Mouse (Mus musculus) forebrain, embryonic 13.5 days (tissue): ENCODE results near the gene Usp49. TPM values are rescaled to one million over a fixed set of nuclear protein-coding genes. Genes with fewer than 3 reads are reported as not detected.

Source experiments
- ATAC-seq: fragments of 200-750 bp; cut with Nextera tagmentation; 2 replicates; pipeline ENCODE4 v1.8.0; 2017
- H3K27ac ChIP-seq: fragments of 300-500 bp; sonication (generic); 2 replicates; pipeline ENCODE4 v1.5.1; 2015; ENCODE audit warnings: inconsistent platforms, mild to moderate bottlenecking, moderate library complexity
- H3K27me3 ChIP-seq: fragments of 300-500 bp; sonication (generic); 2 replicates; pipeline ENCODE4 v1.6.1; 2015; ENCODE audit warnings: mild to moderate bottlenecking, inconsistent platforms
- H3K36me3 ChIP-seq: fragments of 300-500 bp; sonication (generic); 2 replicates; pipeline ENCODE4 v1.6.1; 2015; ENCODE audit warnings: mild to moderate bottlenecking, inconsistent platforms; ENCODE audit not compliant: poor library complexity, severe bottlenecking
- H3K4me1 ChIP-seq: fragments of 300-500 bp; sonication (generic); 2 replicates; pipeline ENCODE4 v1.6.1; 2015; ENCODE audit warnings: inconsistent platforms
- H3K4me2 ChIP-seq: fragments of 300-500 bp; sonication (generic); 2 replicates; pipeline ENCODE4 v1.6.1; 2015; ENCODE audit warnings: inconsistent platforms, mild to moderate bottlenecking, moderate library complexity
- H3K4me3 ChIP-seq: fragments of 300-500 bp; sonication (generic); 2 replicates; pipeline ENCODE4 v1.5.1; 2015; ENCODE audit warnings: mild to moderate bottlenecking, inconsistent platforms
- H3K9ac ChIP-seq: fragments of 300-500 bp; sonication (generic); 2 replicates; pipeline ENCODE4 v1.6.1; 2015; ENCODE audit warnings: mild to moderate bottlenecking, inconsistent platforms
- H3K9me3 ChIP-seq: fragments of 300-500 bp; sonication (generic); replicated peaks from 2 replicates; pipeline ENCODE4 v1.6.1; 2016; ENCODE audit warnings: inconsistent platforms
- WGBS: fragments of 180-500 bp; shearing (Covaris S2); methylation state at CpG from one replicate; pipeline ENCODE4 v1.1.7; 2015; 5-methylcytosine and 5-hydroxymethylcytosine counted together
- polyA plus RNA-seq: library from polyadenylated mRNA; unstranded; fragments of >200 nt; fragmentation: Nextera tagmentation; extraction: Ambion mirVana; gene quantifications from 2 replicates; pipeline ENCODE4 v1.2.1, GENCODE M21; 2015

The Usp49 gene
- polyA plus RNA-seq, 1 experiment from 2014 or later: 11.2 TPM

DNA sequence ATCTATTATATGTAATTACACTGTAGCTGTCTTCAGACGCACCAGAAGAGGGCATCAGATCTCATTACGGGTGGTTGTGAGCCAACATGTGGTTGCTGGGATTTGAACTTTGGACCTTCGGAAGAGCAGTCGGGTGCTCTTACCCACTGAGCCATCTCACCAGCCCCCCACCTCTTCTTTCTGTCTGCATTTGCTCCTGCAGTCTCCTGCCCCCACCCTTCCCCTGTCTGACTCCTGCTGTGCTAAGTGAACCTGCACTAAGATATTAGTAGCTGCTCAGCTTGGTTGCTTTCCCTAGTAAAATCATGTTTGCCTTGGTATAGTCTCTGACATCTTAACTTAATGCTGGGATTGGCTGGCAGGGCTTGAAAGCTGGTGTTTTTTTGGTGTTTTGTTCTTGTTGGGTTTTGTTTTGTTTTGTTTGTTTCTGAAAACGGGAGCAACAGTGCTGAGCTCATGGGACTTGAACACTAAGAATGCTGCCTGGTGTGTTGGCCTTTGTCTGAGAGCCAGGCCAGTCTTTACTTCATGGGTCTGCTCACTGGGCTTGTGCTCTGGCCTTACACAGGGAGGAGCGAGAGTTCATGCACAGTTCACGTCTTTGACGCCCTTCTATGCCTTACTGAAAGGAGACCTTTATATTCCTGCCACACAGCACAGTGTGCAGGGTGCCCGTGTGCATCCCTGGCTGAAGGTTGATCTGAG, 32.7 kb downstream of the Usp49 start:
- ATAC-seq: peak; percentile 33; the same call in 1 of the 2 replicates

DNA sequence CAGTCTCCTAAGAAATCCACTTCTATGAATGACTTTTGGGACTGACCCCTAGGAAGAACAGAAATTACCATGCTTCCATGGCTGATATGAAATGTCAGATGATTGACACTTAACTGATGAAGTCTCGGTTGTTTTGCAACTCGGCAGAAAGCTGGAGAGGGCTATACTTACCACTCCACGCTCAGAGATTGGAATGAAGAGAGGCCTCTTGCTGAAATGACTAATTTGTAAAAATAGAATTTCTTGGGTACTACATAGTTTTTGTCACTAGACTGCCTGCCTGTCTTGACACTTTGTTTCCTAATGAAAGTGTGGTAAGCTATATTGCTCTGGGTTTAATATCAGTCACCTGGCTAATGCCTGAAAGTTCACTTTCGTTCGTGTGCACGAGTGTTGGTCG, 34.0 kb downstream of the Usp49 start:
- H3K27ac ChIP-seq: no peak overlapping the region
- H3K4me1 ChIP-seq: peaks cover 15% of the 10 kb centered on the region; the same call in 1 of the 2 replicates
- 88% methylated on average over 7 of the region's 7 CpGs for WGBS

More for the DNA sequence above, 32.7 kb downstream of the Usp49 start:
- no peaks in the 10 kb centered on the region for H3K36me3 ChIP-seq
- no peaks in the 10 kb centered on the region for H3K27me3 ChIP-seq
- no peak overlapping the region for H3K4me2 ChIP-seq
- H3K4me3 ChIP-seq: no peak overlapping the region
- 16% methylated on average over 9 of the region's 9 CpGs for WGBS
- no peak overlapping the region for H3K27ac ChIP-seq
- H3K9me3 ChIP-seq: no peaks in the 10 kb centered on the region
- peaks cover 9% of the 10 kb centered on the region; the same call in 1 of the 2 replicates for H3K4me1 ChIP-seq
- no peak overlapping the region for H3K9ac ChIP-seq

DNA sequence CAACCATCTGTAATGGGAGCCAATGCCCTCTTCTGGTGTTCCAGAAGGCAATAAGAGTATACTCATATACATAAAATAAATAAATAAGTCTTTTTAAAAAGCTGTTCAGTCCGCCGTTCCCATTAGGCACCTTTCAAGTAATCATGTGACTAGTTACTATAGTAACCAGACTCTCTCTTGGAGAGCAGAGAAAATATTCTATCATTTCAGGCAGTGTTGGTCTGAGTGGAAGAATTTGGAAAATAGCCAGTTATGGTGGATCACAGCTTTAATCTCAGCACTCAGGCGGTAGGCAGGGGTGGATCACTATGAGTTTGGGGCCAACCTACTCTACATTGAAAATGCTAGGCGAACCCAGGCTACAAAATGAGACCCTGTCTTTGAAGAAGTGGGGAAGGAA, 38.7 kb downstream of the Usp49 start:
- Histone ChIP-seq H3K4me1 (peaks cover 18% of the 10 kb centered on the region), H3K9ac (no peak overlapping the region), H3K27me3 (peaks cover 27% of the 10 kb centered on the region), H3K4me3 (no peak overlapping the region), H3K9me3 (no peaks in the 10 kb centered on the region), H3K27ac (no peak overlapping the region), H3K4me2 (no peak overlapping the region), H3K36me3 (peaks cover 13% of the 10 kb centered on the region)
- 49% methylated on average over 4 of the region's 4 CpGs for WGBS
- ATAC-seq: peak; percentile 69

More for the DNA sequence above, 34.0 kb downstream of the Usp49 start:
- Histone ChIP-seq H3K36me3 (no peaks in the 10 kb centered on the region), H3K4me2 (no peak overlapping the region), H3K9me3 (no peaks in the 10 kb centered on the region), H3K9ac (no peak overlapping the region), H3K4me3 (no peak overlapping the region), H3K27me3 (no peaks in the 10 kb centered on the region)
- no peak for ATAC-seq

DNA sequence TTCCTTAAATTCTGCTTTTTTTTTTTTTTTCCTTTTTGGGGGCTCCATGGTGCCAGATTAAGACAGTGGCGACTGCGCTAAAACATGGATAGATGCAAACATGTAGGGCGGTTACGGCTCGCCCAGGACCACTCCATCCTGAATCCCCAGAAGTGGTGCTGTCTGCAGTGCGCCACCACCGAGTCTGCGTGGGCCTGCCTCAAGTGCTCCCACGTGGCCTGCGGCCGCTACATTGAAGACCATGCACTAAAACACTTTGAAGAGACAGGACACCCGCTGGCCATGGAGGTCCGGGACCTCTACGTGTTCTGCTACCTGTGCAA, 41.5 kb downstream of the Usp49 start:
- H3K4me3 ChIP-seq: peak overlapping the region; percentile 32
- no peak overlapping the region for H3K27ac ChIP-seq
- no peaks in the 10 kb centered on the region for H3K9me3 ChIP-seq
- H3K4me2 ChIP-seq: peak overlapping the region; percentile 64
- peaks cover 27% of the 10 kb centered on the region for H3K27me3 ChIP-seq
- H3K36me3 ChIP-seq: peaks cover 27% of the 10 kb centered on the region
- peaks cover 18% of the 10 kb centered on the region for H3K4me1 ChIP-seq
- H3K9ac ChIP-seq: peak overlapping the region; percentile 58
- ATAC-seq: peak; percentile 37; the same call in 1 of the 2 replicates
- WGBS: 15% methylated on average over 14 of the region's 14 CpGs

DNA sequence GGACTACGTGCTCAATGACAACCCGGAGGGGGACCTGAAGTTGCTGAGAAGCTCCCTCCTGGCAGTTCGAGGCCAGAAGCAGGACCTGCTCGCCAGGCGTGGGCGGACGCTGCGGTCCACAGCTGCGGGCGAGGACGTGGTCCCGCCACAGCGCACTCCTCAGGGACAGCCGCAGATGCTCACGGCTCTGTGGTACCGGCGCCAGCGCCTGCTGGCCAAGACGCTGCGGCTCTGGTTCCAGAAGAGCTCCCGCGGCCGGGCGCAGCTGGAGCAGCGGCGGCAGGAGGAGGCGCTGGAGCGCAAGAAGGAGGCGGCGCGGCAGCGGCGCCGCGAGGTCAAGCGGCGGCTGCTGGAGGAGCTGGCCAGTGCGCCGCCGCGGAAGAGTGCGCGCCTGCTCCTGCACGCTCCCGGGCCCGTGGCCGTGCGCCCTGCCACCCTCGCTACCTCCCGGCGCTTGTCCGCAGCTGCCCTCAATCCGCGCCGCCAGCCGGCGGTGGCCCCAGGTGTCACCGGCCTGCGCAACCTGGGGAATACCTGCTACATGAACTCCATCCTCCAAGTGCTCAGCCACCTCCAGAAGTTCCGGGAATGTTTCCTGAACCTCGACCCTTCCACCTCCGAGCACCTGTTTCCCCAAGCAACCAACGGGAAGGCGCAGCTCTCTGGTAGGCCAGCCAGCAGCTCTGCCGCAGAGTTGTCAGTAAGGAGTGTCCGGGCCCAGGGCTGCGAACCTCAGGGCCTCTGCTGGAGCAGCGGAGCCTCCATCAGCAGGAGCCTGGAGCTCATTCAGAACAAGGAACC, 42.0 kb downstream of the Usp49 start:
- Histone ChIP-seq H3K4me1 (peaks cover 18% of the 10 kb centered on the region), H3K4me2 (peak overlapping the region; percentile 64), H3K9ac (peak overlapping the region; percentile 58), H3K27me3 (peaks cover 27% of the 10 kb centered on the region), H3K9me3 (no peaks in the 10 kb centered on the region), H3K27ac (no peak overlapping the region), H3K36me3 (peaks cover 28% of the 10 kb centered on the region), H3K4me3 (peak overlapping the region; percentile 32)
- peak; percentile 52 for ATAC-seq
- 6% methylated on average over 57 of the region's 68 CpGs for WGBS

DNA sequence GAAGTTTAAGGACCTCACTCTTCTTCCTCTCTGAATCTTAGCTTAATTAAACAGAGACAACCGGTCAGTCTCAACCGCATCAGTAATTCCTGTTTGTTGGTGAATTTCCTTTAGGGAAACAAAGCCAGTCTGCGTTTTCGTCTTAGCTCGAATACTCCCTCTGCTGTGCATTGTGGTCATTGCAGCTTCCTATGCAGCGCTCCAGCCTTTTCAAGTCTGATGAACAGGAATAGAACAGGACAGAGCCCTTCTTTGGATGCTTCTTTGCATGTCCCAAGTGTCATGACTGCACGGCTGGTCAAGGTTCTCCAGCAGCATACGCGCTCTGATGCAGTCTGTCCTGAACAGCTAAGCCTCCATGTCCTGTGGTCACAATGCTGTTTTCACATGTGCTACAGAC, 46.1 kb downstream of the Usp49 start:
- Histone ChIP-seq H3K27me3 (peaks cover 16% of the 10 kb centered on the region), H3K4me3 (no peak overlapping the region), H3K36me3 (peaks cover 67% of the 10 kb centered on the region), H3K9ac (peak overlapping the region; percentile 12; the same call in 1 of the 2 replicates), H3K4me1 (peaks cover 11% of the 10 kb centered on the region), H3K4me2 (no peak overlapping the region), H3K9me3 (no peaks in the 10 kb centered on the region), H3K27ac (no peak overlapping the region)
- ATAC-seq: no peak; the same call in 1 of the 2 replicates
- WGBS: 19% methylated on average over 9 of the region's 9 CpGs

DNA sequence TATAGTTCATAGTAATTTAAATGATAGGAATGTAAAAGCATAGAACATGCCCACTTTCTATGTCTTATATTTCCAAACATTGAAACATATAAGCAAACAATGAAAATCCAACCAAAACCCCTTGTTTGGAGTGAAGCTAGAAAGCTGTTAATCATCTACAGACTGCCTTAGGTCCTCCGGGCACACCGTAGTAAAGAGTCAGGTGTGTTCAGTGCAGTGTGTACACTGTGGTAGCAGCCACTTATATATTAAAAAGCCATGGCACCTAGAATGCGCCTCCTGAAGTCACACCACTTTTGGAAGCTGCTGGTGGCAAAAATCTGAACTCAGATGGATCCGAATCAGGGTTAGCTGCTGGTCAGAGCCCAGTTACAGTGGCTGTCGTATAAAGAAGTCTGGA, 47.7 kb downstream of the Usp49 start:
- peaks cover 77% of the 10 kb centered on the region for H3K36me3 ChIP-seq
- ATAC-seq: no peak
- WGBS: 91% methylated on average over 5 of the region's 5 CpGs

DNA sequence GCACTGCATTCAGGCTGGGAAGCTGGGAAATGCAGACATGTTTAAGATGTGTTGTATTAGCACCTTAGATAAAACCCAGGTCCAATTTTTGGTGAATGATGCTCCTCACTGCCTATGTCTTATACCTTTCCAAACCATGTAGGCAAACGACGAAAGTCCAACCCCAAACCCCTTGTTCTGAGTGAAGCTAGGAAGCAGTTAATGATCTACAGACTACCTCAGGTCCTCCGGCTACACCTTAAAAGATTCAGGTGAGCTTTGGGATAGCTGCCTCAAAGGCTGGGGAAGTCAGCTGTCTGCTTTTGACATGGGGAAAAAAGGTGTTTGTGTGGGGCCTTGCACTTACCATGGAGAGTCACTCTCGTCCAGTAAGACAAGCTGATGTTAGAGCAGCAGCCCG, 48.2 kb downstream of the Usp49 start:
- no peak for ATAC-seq
- Histone ChIP-seq H3K27me3 (no peaks in the 10 kb centered on the region), H3K4me3 (no peak overlapping the region), H3K4me1 (no peaks in the 10 kb centered on the region), H3K9me3 (no peaks in the 10 kb centered on the region), H3K9ac (no peak overlapping the region), H3K4me2 (no peak overlapping the region), H3K36me3 (peaks cover 78% of the 10 kb centered on the region), H3K27ac (no peak overlapping the region)
- WGBS: 87% methylated on average over 5 of the region's 5 CpGs

More for the DNA sequence above, 47.7 kb downstream of the Usp49 start:
- Histone ChIP-seq H3K4me2 (no peak overlapping the region), H3K9me3 (no peaks in the 10 kb centered on the region), H3K27ac (no peak overlapping the region), H3K4me3 (no peak overlapping the region), H3K4me1 (no peaks in the 10 kb centered on the region), H3K27me3 (peaks cover 2% of the 10 kb centered on the region; the same call in 1 of the 2 replicates), H3K9ac (no peak overlapping the region)

DNA sequence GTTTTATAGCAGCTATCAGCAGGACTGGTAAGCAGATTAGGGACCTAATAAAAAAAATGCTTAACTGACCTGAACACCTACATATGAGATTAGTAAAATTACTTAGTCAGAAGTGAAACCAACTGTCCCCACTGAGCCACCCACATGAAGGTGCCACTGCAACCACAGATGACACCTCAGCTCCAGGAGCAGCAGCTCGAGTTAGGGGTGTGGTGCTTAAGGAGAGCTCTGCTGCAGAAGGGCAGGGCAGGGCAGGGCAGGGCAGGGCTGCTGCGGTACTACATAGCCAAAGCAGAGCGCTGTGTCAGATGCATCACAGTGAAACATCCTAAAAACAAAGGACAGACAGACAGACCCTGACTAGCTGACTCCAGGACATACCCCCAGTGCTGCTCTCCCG, 52.3 kb downstream of the Usp49 start:
- Histone ChIP-seq H3K27me3 (no peaks in the 10 kb centered on the region), H3K9ac (no peak overlapping the region), H3K27ac (no peak overlapping the region), H3K9me3 (no peaks in the 10 kb centered on the region), H3K4me1 (peaks cover 16% of the 10 kb centered on the region), H3K36me3 (peaks cover 80% of the 10 kb centered on the region), H3K4me2 (no peak overlapping the region), H3K4me3 (no peak overlapping the region)
- ATAC-seq: no peak
- 86% methylated on average over 4 of the region's 4 CpGs for WGBS

DNA sequence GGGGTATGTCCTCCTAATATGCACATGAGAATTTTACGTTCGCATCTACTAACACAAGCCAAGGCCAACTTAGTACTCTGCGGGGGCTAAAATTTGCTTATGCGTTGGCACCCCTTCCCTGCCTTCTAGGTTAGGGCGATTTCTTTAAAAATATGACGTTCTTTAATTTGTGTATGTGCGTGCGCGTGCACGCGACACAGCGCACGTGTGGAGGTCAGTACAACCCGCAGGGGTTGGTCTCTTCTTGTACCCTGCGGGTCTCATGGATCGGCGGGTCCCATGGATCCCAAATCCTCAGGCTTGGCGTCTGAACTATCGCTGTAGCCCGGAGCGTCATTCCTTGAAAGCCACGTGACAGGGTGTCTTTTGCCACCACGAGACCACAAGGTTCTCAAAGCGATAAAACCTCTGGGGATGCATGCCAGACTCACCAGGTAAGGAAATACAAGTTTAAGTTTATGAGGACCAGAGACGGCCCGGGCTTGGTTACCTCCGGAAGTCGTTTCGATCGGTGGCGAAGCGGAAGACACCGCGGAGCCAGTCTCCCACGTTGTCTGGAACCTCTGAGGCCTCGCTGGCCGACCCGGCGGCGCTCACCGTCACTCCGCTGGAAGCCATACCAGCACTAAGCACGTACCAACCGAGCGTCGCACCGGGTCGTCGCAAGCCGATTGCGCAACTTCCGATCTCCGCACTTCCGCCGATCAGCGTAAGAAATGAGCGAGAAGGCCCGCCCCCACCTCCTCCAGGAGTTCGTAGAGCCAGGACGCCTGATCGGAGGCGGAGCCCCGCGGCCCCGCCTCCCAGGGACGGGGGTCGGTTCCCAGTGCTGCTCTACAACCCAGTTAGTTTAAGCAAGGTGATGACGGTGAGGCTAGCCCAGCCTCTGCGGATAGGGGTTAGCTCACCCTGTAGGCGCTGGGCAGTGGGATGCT, 57.2 kb downstream of the Usp49 start:
- ATAC-seq: peak; percentile 92

DNA sequence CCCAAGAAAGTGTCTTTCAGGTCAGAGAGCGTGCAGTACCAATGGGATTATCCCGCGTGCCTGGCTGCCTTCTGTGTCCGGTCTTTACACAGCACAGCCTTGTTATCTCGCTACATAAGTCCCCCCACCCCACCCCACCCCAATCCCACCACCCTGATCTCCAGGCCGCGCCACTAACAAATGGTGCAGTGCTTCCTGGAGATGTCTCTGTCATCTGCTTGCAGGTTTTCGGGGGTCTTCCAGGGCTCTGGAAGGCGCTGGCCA, 57.8 kb downstream of the Usp49 start, which contains the start of gene Tomm6:
TSS of gene Tomm6 (minus strand) at position 43 of the 264 bp plus-strand sequence.
- peaks cover 28% of the 10 kb centered on the region for H3K36me3 ChIP-seq
- no peaks in the 10 kb centered on the region for H3K9me3 ChIP-seq
- no peak for ATAC-seq
- peak within 1 kb of the TSS; percentile 82 for H3K4me3 ChIP-seq
- WGBS: 0% methylated on average over 9 of the region's 9 CpGs
- peak within 1 kb of the TSS; percentile 84 for H3K9ac ChIP-seq
- H3K4me2 ChIP-seq: peak within 1 kb of the TSS; percentile 94
- peaks cover 5% of the 10 kb centered on the region for H3K27me3 ChIP-seq
- H3K27ac ChIP-seq: peak within 1 kb of the TSS; percentile 72
- peaks cover 27% of the 10 kb centered on the region for H3K4me1 ChIP-seq

More for the DNA sequence above, 57.2 kb downstream of the Usp49 start:
- peaks cover 34% of the 10 kb centered on the region for H3K36me3 ChIP-seq
- H3K4me2 ChIP-seq: peak overlapping the region; percentile 94
- peak overlapping the region; percentile 72 for H3K27ac ChIP-seq
- H3K4me1 ChIP-seq: peaks cover 27% of the 10 kb centered on the region
- no peaks in the 10 kb centered on the region for H3K9me3 ChIP-seq
- no peaks in the 10 kb centered on the region for H3K27me3 ChIP-seq
- WGBS: 1% methylated on average over 70 of the region's 70 CpGs
- H3K9ac ChIP-seq: peak overlapping the region; percentile 84
- H3K4me3 ChIP-seq: peak overlapping the region; percentile 82
